Mouse (Mus musculus): ENCODE data around the gene Mtmr10.

DNA sequence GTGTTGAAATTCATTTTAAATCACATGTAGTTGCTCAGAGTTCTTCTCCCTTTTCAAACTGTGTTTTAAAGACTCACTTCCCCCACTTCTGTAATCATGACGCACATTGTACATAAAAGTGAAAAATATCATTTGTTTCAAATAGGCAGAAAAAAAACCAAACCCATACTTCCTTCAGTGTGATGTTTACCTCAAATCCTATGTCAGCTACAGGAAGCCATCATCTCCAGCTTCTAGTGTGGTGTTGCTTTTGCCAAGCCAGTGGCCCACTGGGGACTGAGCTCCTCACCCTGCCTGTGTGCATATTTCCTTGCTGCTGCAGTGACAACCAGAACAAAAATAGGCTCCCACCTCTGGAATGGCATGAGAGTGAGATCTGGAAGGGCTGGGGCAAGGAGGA is 39.1 kb upstream of the Mtmr10 start:
- TF ChIP-seq GATA1 (IDR thresholded peaks at IDR 0.05; ENCODE audit: low read length) = no peak
- TF ChIP-seq TAL1 (IDR thresholded peaks at IDR 0.05; ENCODE audit: low read length) = no peak
